Mouse (Mus musculus) bone marrow, adult 2 months (tissue): Measurements from ENCODE around the gene Tenm4.
A peak's percentile ranks its signal among the peaks of the same experiment; 100 is the strongest.

Source experiments
- CTCF ChIP-seq: fragments of 200-500 bp; IDR thresholded peaks from 2 replicates; pipeline ENCODE4 v1.5.1; 2011; ENCODE audit warnings: low read length, control low read depth; ENCODE audit not compliant: control insufficient read depth, insufficient read depth
- POLR2A ChIP-seq: fragments of 200-500 bp; IDR thresholded peaks from 2 replicates; pipeline ENCODE4 v1.6.1; 2011; ENCODE audit warnings: low read depth, mild to moderate bottlenecking, control low read depth, low read length, borderline replicate concordance; ENCODE audit not compliant: control insufficient read depth

DNA sequence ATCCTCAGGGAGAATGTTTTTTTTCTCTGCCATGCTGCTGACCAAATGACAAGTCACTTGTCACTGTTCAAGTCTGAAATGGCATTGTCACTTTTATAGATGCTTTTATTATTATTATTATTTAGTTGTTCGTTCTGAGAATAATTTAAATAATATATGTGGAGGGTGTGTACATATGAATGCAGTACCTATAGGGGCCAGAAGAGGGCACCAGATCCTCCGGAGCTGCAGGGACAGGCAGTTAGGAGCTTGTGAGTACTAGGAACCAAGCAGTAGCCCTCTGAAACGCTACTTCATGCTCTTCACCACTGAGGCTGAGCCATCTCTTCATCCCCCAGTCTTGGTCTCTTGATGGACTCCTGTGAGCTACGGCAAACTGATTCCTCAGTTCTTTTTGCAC, 598.7 kb downstream of the Tenm4 start:
- TF ChIP-seq POLR2A (no peak), CTCF (peak; percentile 70)
